Mouse (Mus musculus) heart, embryonic 12.5 days (tissue): Measurements from ENCODE around the gene Fkbp4. TPM values are rescaled to one million over a fixed set of nuclear protein-coding genes. Genes with fewer than 3 reads are reported as not detected.

ENCODE experiments used
- ATAC-seq: fragments of 200-750 bp; cut with Nextera tagmentation; 2 replicates; pipeline ENCODE4 v1.8.0; 2017; ENCODE audit warnings: moderate TSS enrichment, moderate library complexity; ENCODE audit not compliant: insufficient number of reproducible peaks, low FRiP score
- H3K27ac ChIP-seq: fragments of 300-500 bp; sonication (generic); 2 replicates; pipeline ENCODE4 v1.5.1; 2016; ENCODE audit warnings: mild to moderate bottlenecking, moderate library complexity; ENCODE audit not compliant: poor library complexity, severe bottlenecking
- H3K27me3 ChIP-seq: fragments of 300-500 bp; sonication (generic); replicated peaks from 2 replicates; pipeline ENCODE4 v1.6.1; 2016; ENCODE audit warnings: mild to moderate bottlenecking, moderate library complexity
- H3K36me3 ChIP-seq: fragments of 300-500 bp; sonication (generic); 2 replicates; pipeline ENCODE4 v1.6.1; 2016; ENCODE audit warnings: mild to moderate bottlenecking, moderate library complexity
- H3K4me1 ChIP-seq: fragments of 300-500 bp; sonication (generic); replicated peaks from 2 replicates; pipeline ENCODE4 v1.6.1; 2016; ENCODE audit warnings: mild to moderate bottlenecking
- H3K4me2 ChIP-seq: fragments of 300-500 bp; sonication (generic); 2 replicates; pipeline ENCODE4 v1.6.1; 2016; ENCODE audit warnings: mild to moderate bottlenecking, moderate library complexity
- H3K4me3 ChIP-seq: fragments of 300-500 bp; sonication (generic); 2 replicates; pipeline ENCODE4 v1.5.1; 2016; ENCODE audit warnings: mild to moderate bottlenecking
- H3K9ac ChIP-seq: fragments of 300-500 bp; sonication (generic); 2 replicates; pipeline ENCODE4 v1.6.1; 2016; ENCODE audit warnings: mild to moderate bottlenecking, moderate library complexity
- H3K9me3 ChIP-seq: fragments of 300-500 bp; sonication (generic); replicated peaks from 2 replicates; pipeline ENCODE4 v1.6.1; 2016; ENCODE audit warnings: mild to moderate bottlenecking, moderate library complexity
- WGBS: fragments of 180-500 bp; shearing (Covaris S2); methylation state at CpG from one replicate; pipeline ENCODE4 v1.1.7; 2016; 5-methylcytosine and 5-hydroxymethylcytosine counted together
- polyA plus RNA-seq: library from polyadenylated mRNA; unstranded; fragments of >200 nt; fragmentation: Nextera tagmentation; extraction: Ambion mirVana; gene quantifications from 2 replicates; pipeline ENCODE4 v1.2.1, GENCODE M21; 2016

Gene Fkbp4
- polyA plus RNA-seq, 1 experiment from 2014 or later = 295 TPM

DNA sequence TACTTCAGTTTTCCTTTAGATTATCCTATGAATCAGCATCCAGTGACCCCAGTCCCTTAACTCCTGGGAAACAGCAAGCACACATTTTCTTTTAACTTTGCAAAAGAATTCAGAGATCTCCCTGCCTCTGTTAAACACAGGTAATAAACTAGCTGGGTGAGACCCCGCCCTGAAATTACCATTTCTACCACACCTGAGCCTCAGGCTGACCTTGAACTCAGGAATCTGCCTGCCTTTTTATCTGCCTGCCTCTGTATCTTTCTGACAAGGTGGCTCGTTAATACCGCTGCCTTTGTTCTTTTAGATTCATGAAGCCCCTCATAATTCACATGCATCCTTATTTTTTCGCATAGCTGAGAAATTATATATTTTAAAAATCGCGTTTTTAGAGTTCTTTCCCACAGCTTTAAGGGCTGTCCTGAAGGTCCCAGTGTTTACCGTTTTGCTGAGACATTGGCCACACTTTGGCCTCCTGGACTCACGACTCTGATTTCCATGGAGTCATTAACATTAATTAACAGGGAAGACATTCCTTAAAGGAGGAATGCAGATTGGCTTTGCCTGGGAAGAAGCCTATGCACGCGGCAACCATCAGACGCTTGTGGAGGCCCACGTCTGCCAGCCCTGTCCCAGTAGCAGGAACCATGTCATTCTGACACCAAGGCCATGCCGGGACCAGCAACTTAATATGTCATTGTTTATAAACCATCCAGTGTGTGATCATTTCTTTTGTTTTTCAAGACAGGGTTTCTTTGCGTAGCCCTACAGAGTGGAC lies 22.4 kb upstream of the Fkbp4 start:
- H3K9me3 ChIP-seq = peaks cover 7% of the 10 kb centered on the region
- no peak overlapping the region for H3K9ac ChIP-seq
- H3K4me1 ChIP-seq = no peaks in the 10 kb centered on the region
- 78% methylated on average over 14 of the region's 14 CpGs for WGBS
- no peaks in the 10 kb centered on the region for H3K27me3 ChIP-seq
- ATAC-seq = no peak
- no peaks in the 10 kb centered on the region for H3K36me3 ChIP-seq
- H3K4me3 ChIP-seq = no peak overlapping the region
- H3K4me2 ChIP-seq = no peak overlapping the region
- H3K27ac ChIP-seq = no peak overlapping the region

DNA sequence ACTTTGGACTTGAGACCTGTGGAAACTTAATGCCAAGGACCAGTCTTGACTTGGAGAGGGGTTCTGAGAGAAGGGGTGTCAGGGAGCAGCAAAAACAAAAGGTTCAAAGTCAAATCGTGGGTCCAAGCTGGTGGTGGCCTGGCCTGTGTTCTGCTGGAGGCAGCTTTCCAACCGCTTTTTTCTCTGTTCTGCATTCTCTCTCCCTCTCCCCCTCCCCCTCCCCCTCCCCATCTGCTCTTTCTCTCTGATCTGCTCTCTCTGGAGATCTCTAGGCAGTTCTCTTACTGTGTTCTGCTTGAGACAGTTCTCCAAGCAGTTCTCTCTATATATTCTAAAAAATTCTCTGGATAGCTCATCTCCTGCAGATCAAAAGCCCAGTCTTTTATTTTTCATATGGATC lies 21.8 kb upstream of the Fkbp4 start:
- H3K9me3 ChIP-seq = peaks cover 7% of the 10 kb centered on the region
- no peak overlapping the region for H3K4me2 ChIP-seq
- no peak for ATAC-seq
- H3K4me3 ChIP-seq = no peak overlapping the region
- H3K36me3 ChIP-seq = no peaks in the 10 kb centered on the region
- H3K9ac ChIP-seq = no peak overlapping the region
- no peaks in the 10 kb centered on the region for H3K27me3 ChIP-seq
- WGBS = 7% methylated on average over 2 of the region's 2 CpGs
- no peaks in the 10 kb centered on the region for H3K4me1 ChIP-seq
- no peak overlapping the region for H3K27ac ChIP-seq

DNA sequence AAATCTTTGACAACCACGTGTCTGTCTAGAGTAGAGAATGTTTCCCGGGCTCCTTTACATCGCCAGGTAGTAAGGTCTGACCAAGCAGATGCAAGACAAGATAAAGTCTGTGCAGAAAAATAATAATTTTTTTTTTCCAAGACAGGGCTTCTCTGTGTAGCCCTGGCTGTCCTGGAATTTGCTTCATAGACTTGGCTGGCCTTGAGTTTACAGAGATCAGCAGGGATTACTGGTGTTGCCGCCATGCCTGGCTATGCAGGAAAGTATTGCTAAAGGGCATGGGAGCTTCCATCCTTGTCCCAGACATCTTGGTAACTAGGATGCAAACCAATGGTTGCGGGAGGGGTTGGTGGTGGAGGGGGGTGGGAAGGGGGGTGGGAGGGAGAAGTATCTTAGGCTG lies 18.7 kb upstream of the Fkbp4 start:
- WGBS = 76% methylated on average over 5 of the region's 5 CpGs
- no peak for ATAC-seq
- no peaks in the 10 kb centered on the region for H3K4me1 ChIP-seq
- H3K4me2 ChIP-seq = no peak overlapping the region
- no peak overlapping the region for H3K4me3 ChIP-seq
- H3K27ac ChIP-seq = no peak overlapping the region
- no peak overlapping the region for H3K9ac ChIP-seq
- H3K9me3 ChIP-seq = no peaks in the 10 kb centered on the region
- H3K36me3 ChIP-seq = no peaks in the 10 kb centered on the region
- no peaks in the 10 kb centered on the region for H3K27me3 ChIP-seq

DNA sequence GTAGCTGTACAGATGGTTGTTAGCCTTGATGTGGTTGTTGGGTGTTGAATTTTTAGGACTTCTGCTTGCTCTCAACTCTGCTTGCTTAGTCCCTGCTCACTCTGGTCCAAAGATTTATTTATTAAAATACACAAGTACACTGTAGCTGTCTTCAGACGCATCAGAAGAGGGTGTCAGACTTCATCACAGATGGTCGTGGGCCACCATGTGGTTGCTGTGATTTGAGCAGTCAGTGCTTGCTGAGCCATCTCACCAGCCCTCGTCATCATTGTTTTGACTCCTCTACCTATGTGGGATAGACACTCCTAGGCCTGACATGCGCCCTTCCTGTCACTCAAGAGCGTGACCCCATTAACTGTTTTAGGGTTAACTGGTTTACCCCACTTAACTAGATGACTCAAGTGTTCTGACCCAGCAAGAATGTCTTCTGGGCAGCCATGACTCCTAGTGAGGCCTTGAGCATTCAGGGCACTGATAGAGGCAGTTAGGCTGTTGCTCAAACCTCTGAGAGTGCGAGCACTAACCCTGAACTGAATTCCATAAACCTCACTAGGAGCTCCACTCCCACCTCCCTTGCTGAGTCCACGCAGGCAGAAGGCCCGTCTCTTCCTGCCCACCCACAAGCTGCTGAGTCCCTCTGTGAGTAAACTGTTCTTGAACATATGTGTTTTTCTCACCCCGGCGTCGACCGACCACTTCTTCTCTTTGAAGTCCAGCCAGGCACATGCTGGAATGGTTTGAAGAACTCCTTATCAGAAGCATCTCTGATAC lies 17.5 kb upstream of the Fkbp4 start:
- Histone ChIP-seq H3K27me3 (no peaks in the 10 kb centered on the region), H3K27ac (no peak overlapping the region), H3K4me2 (no peak overlapping the region), H3K4me3 (no peak overlapping the region), H3K9me3 (no peaks in the 10 kb centered on the region), H3K4me1 (no peaks in the 10 kb centered on the region), H3K36me3 (no peaks in the 10 kb centered on the region), H3K9ac (no peak overlapping the region)
- ATAC-seq = no peak
- WGBS = 68% methylated on average over 12 of the region's 12 CpGs

DNA sequence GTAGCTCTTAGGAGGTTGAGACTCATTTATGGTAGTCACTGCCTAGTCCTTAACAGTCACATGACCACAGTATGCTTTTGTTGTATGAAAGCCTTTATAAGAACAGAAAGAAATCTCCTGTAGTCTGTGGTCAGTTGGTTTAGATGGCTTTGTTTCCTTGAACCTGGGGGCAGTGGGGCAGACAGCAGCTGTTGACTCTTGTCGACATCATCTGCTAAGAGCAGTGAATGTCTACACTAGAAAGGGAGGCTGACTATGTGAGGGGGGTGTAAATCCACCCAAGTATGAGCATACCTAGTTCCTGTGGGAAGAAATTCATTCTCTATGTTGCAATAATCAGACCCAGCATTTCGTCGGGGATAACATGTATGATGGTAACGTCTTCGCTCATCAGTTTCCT lies 8.6 kb upstream of the Fkbp4 start:
- H3K27ac ChIP-seq = no peak overlapping the region
- H3K9me3 ChIP-seq = no peaks in the 10 kb centered on the region
- H3K4me3 ChIP-seq = no peak overlapping the region
- H3K27me3 ChIP-seq = no peaks in the 10 kb centered on the region
- H3K9ac ChIP-seq = no peak overlapping the region
- no peak for ATAC-seq
- H3K4me1 ChIP-seq = no peaks in the 10 kb centered on the region
- no peaks in the 10 kb centered on the region for H3K36me3 ChIP-seq
- WGBS = 90% methylated on average over 5 of the region's 5 CpGs
- no peak overlapping the region for H3K4me2 ChIP-seq

DNA sequence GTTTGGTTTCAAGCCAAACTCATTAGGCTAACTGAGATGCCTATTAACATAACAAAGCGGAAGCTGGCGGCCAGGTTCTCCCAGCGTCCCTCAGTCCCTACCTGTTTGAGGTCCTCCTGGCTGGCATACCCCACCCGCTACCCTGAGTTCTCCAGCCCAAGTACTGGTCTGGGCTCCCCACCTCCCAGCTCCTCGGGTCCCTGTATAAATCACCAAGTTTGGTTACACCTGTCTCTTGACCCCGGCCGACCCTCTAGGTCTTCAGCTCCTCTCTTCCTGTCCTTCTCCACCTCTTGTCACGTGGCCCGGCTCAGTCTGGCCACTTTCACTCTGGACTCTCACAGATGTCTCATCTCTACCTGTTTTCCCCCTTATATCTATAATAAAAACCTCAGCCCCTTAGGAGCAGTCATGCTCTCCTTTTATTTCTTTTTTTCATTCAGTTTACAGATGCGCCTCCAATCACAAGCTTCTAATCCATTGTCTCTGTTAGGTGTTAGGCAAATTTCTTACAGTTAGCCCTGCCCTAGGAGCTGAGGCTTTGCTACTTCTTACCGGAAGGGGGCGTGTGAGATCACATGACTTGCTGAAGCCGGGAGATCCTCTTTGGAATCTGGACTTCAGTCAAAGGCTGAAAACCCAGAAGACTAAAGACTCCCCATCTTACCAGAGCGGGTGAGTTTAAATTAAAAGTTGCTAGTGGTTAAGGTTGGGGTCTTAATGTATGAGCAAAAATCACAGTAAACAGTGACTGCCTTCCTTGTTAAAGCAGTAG lies 7.5 kb upstream of the Fkbp4 start:
- ATAC-seq = peak; percentile 66; the same call in 1 of the 2 replicates
- Histone ChIP-seq H3K36me3 (no peaks in the 10 kb centered on the region), H3K4me1 (no peaks in the 10 kb centered on the region), H3K27me3 (no peaks in the 10 kb centered on the region), H3K4me3 (peak overlapping the region; percentile 25), H3K9ac (no peak overlapping the region), H3K9me3 (no peaks in the 10 kb centered on the region), H3K4me2 (peak overlapping the region; percentile 62), H3K27ac (no peak overlapping the region)
- 15% methylated on average over 14 of the region's 14 CpGs for WGBS

DNA sequence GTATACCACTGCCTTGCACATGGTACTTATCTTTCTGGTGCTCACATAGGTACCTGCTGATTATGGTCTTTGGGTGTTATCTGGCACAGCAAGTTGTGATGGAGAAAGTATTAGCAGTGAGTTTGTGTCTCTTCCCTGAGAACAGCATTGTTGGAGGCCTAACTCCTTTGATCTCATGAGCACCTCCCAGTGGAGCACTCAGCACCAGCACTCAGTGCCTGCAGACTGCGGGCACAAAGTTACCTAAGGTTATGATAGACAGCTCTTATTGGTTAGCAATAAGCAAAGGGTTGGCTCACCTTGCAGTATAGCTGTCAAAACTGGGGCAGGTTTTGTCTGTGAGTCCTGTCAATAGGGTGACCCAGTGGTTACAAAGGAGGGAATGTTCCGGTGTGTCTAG lies 1.8 kb upstream of the Fkbp4 start:
- Histone ChIP-seq H3K4me2 (no peak overlapping the region), H3K27ac (no peak overlapping the region), H3K27me3 (no peaks in the 10 kb centered on the region), H3K9me3 (no peaks in the 10 kb centered on the region), H3K4me3 (no peak overlapping the region), H3K9ac (no peak overlapping the region), H3K4me1 (peaks cover 24% of the 10 kb centered on the region), H3K36me3 (peaks cover 4% of the 10 kb centered on the region)
- 95% methylated on average over 2 of the region's 2 CpGs for WGBS
- no peak for ATAC-seq

DNA sequence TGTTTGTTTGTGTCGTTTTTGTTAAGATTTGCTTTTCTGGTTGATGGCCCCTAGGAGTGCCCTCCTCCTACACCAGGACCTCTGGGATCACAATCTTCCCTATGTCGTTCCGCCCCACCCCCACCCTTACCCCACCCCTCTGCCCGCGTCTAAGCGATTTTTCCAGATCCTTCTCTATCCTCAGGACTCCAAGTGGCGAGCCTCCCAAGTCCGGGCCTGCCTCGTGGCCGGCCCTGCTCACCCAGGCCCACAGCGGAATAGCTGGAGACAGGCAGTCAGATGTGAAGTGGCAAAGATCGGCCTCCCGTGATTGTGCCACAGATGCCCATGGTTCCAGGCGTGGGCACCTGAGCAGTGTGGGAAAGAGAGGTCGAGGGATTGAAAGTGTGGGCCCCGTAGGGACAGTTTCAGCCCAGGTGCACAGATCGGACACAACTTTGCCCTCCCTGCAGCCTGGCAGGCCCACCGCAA lies 429 bp upstream of the Fkbp4 start:
- Histone ChIP-seq H3K9ac (peak overlapping the region; percentile 68), H3K4me1 (peaks cover 36% of the 10 kb centered on the region), H3K4me2 (peak overlapping the region; percentile 83), H3K4me3 (peak overlapping the region; percentile 97), H3K36me3 (peaks cover 17% of the 10 kb centered on the region), H3K27ac (no peak overlapping the region), H3K27me3 (no peaks in the 10 kb centered on the region), H3K9me3 (no peaks in the 10 kb centered on the region)
- WGBS = 25% methylated on average over 18 of the region's 18 CpGs
- peak; percentile 52 for ATAC-seq

DNA sequence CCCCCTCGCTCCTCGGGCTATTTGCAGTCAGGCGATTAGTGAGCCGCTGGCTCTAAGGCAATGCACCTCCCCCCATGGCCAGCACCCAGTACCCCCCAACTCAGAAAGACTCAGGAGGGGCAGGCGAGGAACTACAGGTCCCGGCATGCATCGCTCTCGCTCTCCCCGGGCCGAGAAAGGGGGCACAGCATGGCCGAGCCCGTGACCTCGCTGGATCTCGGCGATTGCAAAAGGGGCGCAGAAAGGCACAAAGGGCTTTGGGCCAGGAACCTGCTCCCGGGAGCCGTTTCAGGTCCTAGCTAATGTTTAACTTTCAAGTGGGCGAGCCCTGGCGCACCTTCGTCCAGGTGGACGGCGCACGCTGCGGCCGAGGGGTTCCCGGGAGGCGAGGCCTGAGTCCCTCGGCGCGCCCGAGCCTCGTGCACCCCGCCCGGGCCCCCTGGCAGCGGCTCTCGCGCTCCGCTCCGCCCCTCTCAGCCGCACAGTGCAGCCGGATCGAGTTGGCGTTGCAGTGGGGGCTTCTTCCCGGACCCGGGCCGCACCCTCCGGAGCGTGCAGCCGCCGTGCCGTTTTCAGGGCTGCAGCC lies 653 bp downstream of the Fkbp4 start:
- no peaks in the 10 kb centered on the region for H3K9me3 ChIP-seq
- peak overlapping the region; percentile 94 for H3K27ac ChIP-seq
- peak overlapping the region; percentile 98 for H3K9ac ChIP-seq
- under 1% methylated on average over 52 of the region's 52 CpGs for WGBS
- H3K4me3 ChIP-seq = peak overlapping the region; percentile 97
- H3K4me1 ChIP-seq = peaks cover 40% of the 10 kb centered on the region
- ATAC-seq = peak; percentile 77
- H3K36me3 ChIP-seq = peaks cover 28% of the 10 kb centered on the region
- no peaks in the 10 kb centered on the region for H3K27me3 ChIP-seq
- peak overlapping the region; percentile 83 for H3K4me2 ChIP-seq

DNA sequence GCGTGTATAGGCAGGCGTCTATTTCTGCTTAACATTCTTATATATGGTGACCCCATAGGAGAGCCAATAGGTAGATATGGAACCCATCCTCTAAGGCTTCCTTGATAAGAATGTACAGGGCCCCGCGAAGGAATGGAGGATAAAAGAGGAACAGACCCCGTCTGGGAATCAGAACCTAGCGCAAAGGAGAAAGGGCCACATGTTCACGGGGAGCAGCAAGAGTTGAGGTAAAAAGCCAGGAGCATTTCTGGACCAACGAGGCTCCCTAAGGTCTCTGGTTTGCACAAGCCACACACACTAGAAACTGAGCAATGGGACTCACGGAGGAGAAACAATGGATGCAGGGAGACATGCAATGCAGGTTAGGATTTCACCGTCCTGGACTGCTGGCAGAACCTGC lies 1.2 kb downstream of the Fkbp4 start:
- H3K4me3 ChIP-seq = peak overlapping the region; percentile 97
- no peaks in the 10 kb centered on the region for H3K27me3 ChIP-seq
- H3K4me2 ChIP-seq = peak overlapping the region; percentile 83
- WGBS = 1% methylated on average over 10 of the region's 10 CpGs
- no peaks in the 10 kb centered on the region for H3K9me3 ChIP-seq
- ATAC-seq = no peak
- H3K9ac ChIP-seq = peak overlapping the region; percentile 98
- H3K27ac ChIP-seq = peak overlapping the region; percentile 94
- peaks cover 40% of the 10 kb centered on the region for H3K4me1 ChIP-seq
- peaks cover 33% of the 10 kb centered on the region for H3K36me3 ChIP-seq
